Mouse (Mus musculus) liver, embryonic 11.5 days (tissue): Measurements from ENCODE around the gene Sipa1l3. TPM values are rescaled to one million over a fixed set of nuclear protein-coding genes. Genes with fewer than 3 reads are reported as not detected.

Source experiments
- ATAC-seq: fragments of 200-750 bp; cut with Nextera tagmentation; replicated peaks from 2 replicates; pipeline ENCODE4 v1.8.0; 2017; ENCODE audit warnings: moderate number of reproducible peaks, mild to moderate bottlenecking, moderate TSS enrichment, moderate library complexity; ENCODE audit not compliant: low FRiP score
- DNase-seq: peaks from one replicate; pipeline ENCODE4 v3.0.0-alpha.2; 2017; ENCODE audit warnings: low spot score
- H3K27ac ChIP-seq: fragments of 300-500 bp; sonication (generic); 2 replicates; pipeline ENCODE4 v1.5.1; 2014; ENCODE audit warnings: mild to moderate bottlenecking, low read depth, low read length, control low read depth
- H3K27me3 ChIP-seq: fragments of 300-500 bp; sonication (generic); replicated peaks from 2 replicates; pipeline ENCODE4 v1.6.1; 2014; ENCODE audit warnings: low read length, mixed read lengths; ENCODE audit not compliant: control insufficient read depth, insufficient read depth
- H3K36me3 ChIP-seq: fragments of 300-500 bp; sonication (generic); 2 replicates; pipeline ENCODE4 v1.6.1; 2014; ENCODE audit warnings: mild to moderate bottlenecking, low read length, moderate library complexity, mixed read lengths; ENCODE audit not compliant: control insufficient read depth, insufficient read depth
- H3K4me1 ChIP-seq: fragments of 300-500 bp; sonication (generic); replicated peaks from 2 replicates; pipeline ENCODE4 v1.6.1; 2014; ENCODE audit warnings: low read length, mixed read lengths; ENCODE audit not compliant: control insufficient read depth, insufficient read depth
- H3K4me2 ChIP-seq: fragments of 300-500 bp; sonication (generic); 2 replicates; pipeline ENCODE4 v1.6.1; 2014; ENCODE audit warnings: mild to moderate bottlenecking, control low read depth, moderate library complexity
- H3K4me3 ChIP-seq: fragments of 300-500 bp; sonication (generic); 2 replicates; pipeline ENCODE4 v1.5.1; 2014; ENCODE audit warnings: low read depth, low read length, control low read depth
- H3K9ac ChIP-seq: fragments of 300-500 bp; sonication (generic); 2 replicates; pipeline ENCODE4 v1.6.1; 2014; ENCODE audit warnings: low read depth, low read length, control low read depth
- H3K9me3 ChIP-seq: fragments of 300-500 bp; sonication (generic); 2 replicates; pipeline ENCODE4 v1.6.1; 2016; ENCODE audit warnings: low read length, inconsistent platforms, mixed read lengths; ENCODE audit not compliant: control insufficient read depth
- WGBS: fragments of 180-500 bp; shearing (Covaris S2); extraction: QIAGEN DNeasy Blood & Tissue Kit; methylation state at CpG from one replicate; pipeline ENCODE4 v1.1.7; 2014; 5-methylcytosine and 5-hydroxymethylcytosine counted together
- polyA plus RNA-seq: library from polyadenylated mRNA; unstranded; fragments of >200 nt; fragmentation: Nextera tagmentation; extraction: Ambion mirVana; gene quantifications from 2 replicates; pipeline ENCODE4 v1.2.1, GENCODE M21; 2014

Gene Sipa1l3
- polyA plus RNA-seq, 1 experiment from 2014 or later, result 10.1 TPM

- no peak overlapping the region for H3K4me2 ChIP-seq
- H3K27ac ChIP-seq, result no peak overlapping the region
- WGBS, result 81% methylated on average over 4 of the region's 4 CpGs
- 0 out of 2 replicates have a peak, but pooled peaks cover 2% of the 10 kb centered on the region for H3K4me1 ChIP-seq
- no peak overlapping the region for H3K9ac ChIP-seq
- no peaks in the 10 kb centered on the region for H3K36me3 ChIP-seq
- ATAC-seq (no peak), DNase-seq (no peak)
- no peaks in the 10 kb centered on the region for H3K9me3 ChIP-seq
- H3K4me3 ChIP-seq, result no peak overlapping the region
- no peaks in the 10 kb centered on the region for H3K27me3 ChIP-seq
These were observed 248.0 kb downstream of the Sipa1l3 start for GRCm38 (mm10) chr7:29270445-29270844.

Other genes with a start within 250 kb of the Sipa1l3 start
- gene Spint2, start 236.7 kb downstream of the Sipa1l3 start, polyA plus RNA-seq, result 51.6 and 53.7 TPM in 2 replicates
- 6.0 and 6.9 TPM in 2 replicates for gene Ppp1r14a, start 229.3 kb downstream of the Sipa1l3 start, polyA plus RNA-seq
- gene Dpf1, start 214.7 kb downstream of the Sipa1l3 start, polyA plus RNA-seq, result 6.1 and 7.5 TPM in 2 replicates
- not detected in 2 replicates for gene Catsperg2, start 208.4 kb upstream of the Sipa1l3 start, polyA plus RNA-seq
- gene Zfp84, start 249.9 kb upstream of the Sipa1l3 start, polyA plus RNA-seq, result 9.6 and 10.2 TPM in 2 replicates